In genomic region chrX:159532427-159532810, GRCm38 (mm10) we compare ENCODE assay signal across 8 mouse cellular contexts. TPM values are rescaled to one million over a fixed set of nuclear protein-coding genes. Genes with fewer than 3 reads are reported as not detected.
DNase-seq lines count a peak whose midpoint lies in the region; ATAC-seq and TF ChIP-seq lines count a peak whose summit lies in the region.

No protein-coding gene starts in this region.

- 12% methylated on average over 28 of the region's 38 CpGs for WGBS in bone marrow, adult 2 months
- WGBS in embryonic facial prominence, embryonic 15.5 days = 19% methylated on average over 38 of the region's 38 CpGs
- WGBS in limb, embryonic 14.5 days = 25% methylated on average over 21 of the region's 38 CpGs
- 18% methylated on average over 27 of the region's 38 CpGs for WGBS in midbrain, postnatal 0 days

- no peaks in the 10 kb centered on the region for H3K36me3 ChIP-seq in embryonic facial prominence, embryonic 15.5 days
- no peaks in the 10 kb centered on the region for H3K36me3 ChIP-seq in limb, embryonic 14.5 days (ENCODE audit: control insufficient read depth, insufficient read depth, low read length)
- no peaks in the 10 kb centered on the region for H3K36me3 ChIP-seq in midbrain, postnatal 0 days (ENCODE audit: insufficient read depth, low read length)

- H3K4me3 ChIP-seq in bone marrow, adult 2 months (replicated peaks; ENCODE audit: control insufficient read depth, low read depth, low read length) = peak overlapping the region; percentile 84
- H3K4me3 ChIP-seq in embryonic facial prominence, embryonic 15.5 days (replicated peaks) = peak overlapping the region; percentile 60
- peak overlapping the region; percentile 58 for H3K4me3 ChIP-seq in limb, embryonic 14.5 days (replicated peaks; ENCODE audit: low read length)
- peak overlapping the region; percentile 62 for H3K4me3 ChIP-seq in midbrain, postnatal 0 days (ENCODE audit: low read depth, low read length)

- peak; percentile 97 for ATAC-seq in embryonic facial prominence, embryonic 15.5 days (ENCODE audit: insufficient number of reproducible peaks, low FRiP score, low TSS enrichment, low read depth)
- peak; percentile 97 for ATAC-seq in limb, embryonic 14.5 days (ENCODE audit: low FRiP score, low read depth)
- ATAC-seq in midbrain, postnatal 0 days (ENCODE audit: low FRiP score) = peak; percentile 98

- H3K9me3 ChIP-seq in embryonic facial prominence, embryonic 15.5 days (replicated peaks) = no peaks in the 10 kb centered on the region
- no peaks in the 10 kb centered on the region for H3K9me3 ChIP-seq in limb, embryonic 14.5 days (ENCODE audit: control insufficient read depth, low read length)
- H3K9me3 ChIP-seq in midbrain, postnatal 0 days (ENCODE audit: low read length) = no peaks in the 10 kb centered on the region

- H3K4me1 ChIP-seq in bone marrow, adult 2 months (ENCODE audit: control insufficient read depth, insufficient read depth, low read length) = no peaks in the 10 kb centered on the region
- H3K4me1 ChIP-seq in embryonic facial prominence, embryonic 15.5 days = no peaks in the 10 kb centered on the region
- H3K4me1 ChIP-seq in limb, embryonic 14.5 days (ENCODE audit: control insufficient read depth, insufficient read depth, low read length) = no peaks in the 10 kb centered on the region
- no peaks in the 10 kb centered on the region for H3K4me1 ChIP-seq in midbrain, postnatal 0 days (ENCODE audit: insufficient read depth, low read length)

- peak overlapping the region; percentile 57 for H3K4me2 ChIP-seq in embryonic facial prominence, embryonic 15.5 days (replicated peaks)
- H3K4me2 ChIP-seq in limb, embryonic 14.5 days (replicated peaks; ENCODE audit: low read depth, low read length, severe bottlenecking) = peak overlapping the region; percentile 48
- H3K4me2 ChIP-seq in midbrain, postnatal 0 days (ENCODE audit: low read depth, low read length, poor library complexity, severe bottlenecking) = peak overlapping the region; percentile 53

- peak; percentile 96 for DNase-seq in 416B (ENCODE audit: low read depth)
- DNase-seq in heart, adult 8-10 months (ENCODE audit: low spot score) = peak; percentile 94
- peak; percentile 97 for DNase-seq in kidney, adult 9 months
- DNase-seq in limb, embryonic 14.5 days (ENCODE audit: low spot score) = peak; percentile 91
- DNase-seq in midbrain, postnatal 0 days (ENCODE audit: low spot score) = peak; percentile 95
- peak; percentile 92 to 94 for DNase-seq in spleen, postnatal 14 days (ENCODE audit: low spot score in 2 of 2)

- peak; percentile 75 for TF ChIP-seq CTCF in bone marrow, adult 2 months (IDR thresholded peaks at IDR 0.05; ENCODE audit: control insufficient read depth, insufficient read depth, low read length)
- peak; percentile 96 for TF ChIP-seq CTCF in midbrain, postnatal 0 days (IDR thresholded peaks at IDR 0.05)

- peak; percentile 28; the same call in 1 of the 2 replicates for TF ChIP-seq POLR2A in bone marrow, adult 2 months (IDR thresholded peaks at IDR 0.05; ENCODE audit: borderline replicate concordance, control insufficient read depth, low read depth, low read length)
- no peak for TF ChIP-seq POLR2A in limb, embryonic 14.5 days (IDR thresholded peaks at IDR 0.05; ENCODE audit: borderline replicate concordance, extremely low read depth, insufficient read depth, insufficient read length)

- peak overlapping the region; percentile 94 for H3K27ac ChIP-seq in bone marrow, adult 2 months (ENCODE audit: control insufficient read depth, insufficient read depth, low read depth, low read length, poor library complexity)
- H3K27ac ChIP-seq in embryonic facial prominence, embryonic 15.5 days (replicated peaks) = peak overlapping the region; percentile 69
- peak overlapping the region; percentile 58; the same call in 1 of the 2 replicates for H3K27ac ChIP-seq in limb, embryonic 14.5 days (replicated peaks; ENCODE audit: low read depth, low read length)
- H3K27ac ChIP-seq in midbrain, postnatal 0 days (ENCODE audit: low read depth, low read length) = peak overlapping the region; percentile 67

- H3K9ac ChIP-seq in embryonic facial prominence, embryonic 15.5 days = peak overlapping the region; percentile 40
- peak overlapping the region; percentile 63 for H3K9ac ChIP-seq in limb, embryonic 14.5 days (ENCODE audit: low read depth, low read length, severe bottlenecking)
- H3K9ac ChIP-seq in midbrain, postnatal 0 days (replicated peaks; ENCODE audit: low read length, poor library complexity, severe bottlenecking) = peak overlapping the region; percentile 65

- H3K27me3 ChIP-seq in embryonic facial prominence, embryonic 15.5 days = no peaks in the 10 kb centered on the region
- no peaks in the 10 kb centered on the region for H3K27me3 ChIP-seq in limb, embryonic 14.5 days (ENCODE audit: control insufficient read depth, insufficient read depth, low read length)
- no peaks in the 10 kb centered on the region for H3K27me3 ChIP-seq in midbrain, postnatal 0 days (ENCODE audit: insufficient read depth, low read length)

RNA-seq across cellular contexts. Expression of gene Bclaf3, which starts 5.9 kb away (rescaled TPM):
- 7.8 and 14.6 TPM in 2 replicates for polyA plus RNA-seq in bone marrow, adult 2 months (2011; ENCODE audit: insufficient read depth, insufficient read length, low replicate concordance, missing spikeins)
- 18.2 and 19.6 TPM in 2 replicates for polyA plus RNA-seq in embryonic facial prominence, embryonic 15.5 days (2015; fragmentation: Nextera tagmentation; extraction: Ambion mirVana)
- total RNA-seq in heart, adult 8-10 months (2022) = 1 to 10 TPM; 2.7 to 4.7 (median 2.8) TPM
- 13.8 and 17.1 TPM in 2 replicates for polyA plus RNA-seq in limb, embryonic 14.5 days (2012; rRNA removed)
- 19.0 and 21.2 TPM in 2 replicates for polyA plus RNA-seq in limb, embryonic 14.5 days (2014; fragmentation: Nextera tagmentation; extraction: Ambion mirVana)
- total RNA-seq in midbrain, postnatal 0 days (2014; rRNA removed) = 9.9 and 15.4 TPM in 2 replicates
- polyA plus RNA-seq in midbrain, postnatal 0 days (2015; fragmentation: Nextera tagmentation; extraction: Ambion mirVana) = 14.4 and 15.7 TPM in 2 replicates

Comparison
In these comparisons a context has a peak if more than half of its experiments do, and no peak if none do; other contexts are left out.
1. Peak in every context shown above with its lines: DNase-seq, ATAC-seq, H3K4me3 ChIP-seq and H3K27ac ChIP-seq.